Mouse (Mus musculus): ENCODE measurements around the gene Akap1.

GRCm38 (mm10) chr11:88888996-88889395, 24.6 kb upstream of the Akap1 start:
- TF ChIP-seq POLR2A (IDR thresholded peaks at IDR 0.05; ENCODE audit: extremely low read depth, insufficient read depth, low read length) (no peak), CTCF (IDR thresholded peaks at IDR 0.05; ENCODE audit: low read depth, low read length) (no peak)
